Mouse (Mus musculus) cerebellum, adult 8-10 months (tissue): Measurements from ENCODE around the gene Nebl.

Experiments used
- DNase-seq: peaks from one replicate; pipeline ENCODE4 v3.0.0; 2022

Nebl gene

GRCm38 (mm10) chr2:17507362-17507761 lies 223.9 kb downstream of the Nebl start:
- DNase-seq, result no peak

GRCm38 (mm10) chr2:17504115-17504774 lies 227.0 kb downstream of the Nebl start:
- DNase-seq, result no peak

- peak; percentile 29 for DNase-seq
These were observed 230.2 kb downstream of the Nebl start for GRCm38 (mm10) chr2:17501075-17501474.

GRCm38 (mm10) chr2:17465517-17466174 lies 265.6 kb downstream of the Nebl start:
- no peak for DNase-seq

- DNase-seq, result no peak
These were observed 270.8 kb downstream of the Nebl start for GRCm38 (mm10) chr2:17460434-17460833.

- DNase-seq, result no peak
These were observed 277.6 kb downstream of the Nebl start for GRCm38 (mm10) chr2:17453676-17454075.

- DNase-seq, result no peak
These were observed 282.9 kb downstream of the Nebl start for GRCm38 (mm10) chr2:17448341-17448740.

- DNase-seq, result no peak
These were observed 287.7 kb downstream of the Nebl start for GRCm38 (mm10) chr2:17443581-17443980.

- no peak for DNase-seq
These were observed 292.9 kb downstream of the Nebl start for GRCm38 (mm10) chr2:17438317-17438716.

- DNase-seq, result no peak
These were observed 294.4 kb downstream of the Nebl start for GRCm38 (mm10) chr2:17436739-17437440.

GRCm38 (mm10) chr2:17435217-17435616 lies 296.0 kb downstream of the Nebl start:
- no peak for DNase-seq

GRCm38 (mm10) chr2:17429028-17429427 lies 302.2 kb downstream of the Nebl start:
- DNase-seq, result no peak

- no peak for DNase-seq
These were observed 303.1 kb downstream of the Nebl start for GRCm38 (mm10) chr2:17428156-17428555.

GRCm38 (mm10) chr2:17422967-17423366 lies 308.3 kb downstream of the Nebl start:
- peak; percentile 33 for DNase-seq

GRCm38 (mm10) chr2:17415347-17415746 lies 315.9 kb downstream of the Nebl start:
- DNase-seq, result no peak

GRCm38 (mm10) chr2:17414324-17414723 lies 316.9 kb downstream of the Nebl start:
- DNase-seq, result no peak

- no peak for DNase-seq
These were observed 317.6 kb downstream of the Nebl start for GRCm38 (mm10) chr2:17413496-17414268.

- DNase-seq, result no peak
These were observed 322.0 kb downstream of the Nebl start for GRCm38 (mm10) chr2:17409276-17409675.

- no peak for DNase-seq
These were observed 325.2 kb downstream of the Nebl start for GRCm38 (mm10) chr2:17405899-17406531.

GRCm38 (mm10) chr2:17402511-17402910 lies 328.8 kb downstream of the Nebl start:
- no peak for DNase-seq

- no peak for DNase-seq
These were observed 335.0 kb downstream of the Nebl start for GRCm38 (mm10) chr2:17396235-17396634.

- no peak for DNase-seq
These were observed 339.9 kb downstream of the Nebl start for GRCm38 (mm10) chr2:17391389-17391788.
